Mouse (Mus musculus) c-Kit-positive CD71-positive TER-119-positive erythroid progenitor cells, embryonic 14.5 days (primary cell): ENCODE data around the gene Dnase2b.

Source experiments
- DNase-seq: peaks from one replicate; pipeline ENCODE4 v3.0.0-alpha.2; 2013; ENCODE audit warnings: low spot score

The Dnase2b gene

DNA sequence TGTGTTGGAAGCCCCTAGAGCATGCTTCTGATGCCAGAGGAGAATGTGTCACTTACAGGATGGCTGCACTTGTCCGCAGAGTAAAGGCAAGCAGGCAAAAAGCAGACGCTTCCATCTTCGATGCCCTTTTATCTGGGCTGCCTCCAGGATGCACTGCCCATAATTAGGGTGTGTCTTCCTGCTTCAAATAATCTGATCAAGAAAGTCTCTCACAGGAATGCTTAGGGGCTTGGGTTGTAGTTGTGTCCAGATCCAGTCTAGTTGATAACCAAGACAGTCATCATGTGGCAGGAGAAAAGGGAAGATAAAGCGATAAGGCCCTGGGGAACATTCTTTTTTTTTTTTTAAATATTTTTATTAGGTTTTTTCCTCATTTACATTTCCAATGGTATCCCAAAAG lies at the start of gene Dnase2b:
Gene Dnase2b, minus strand, starts transcription at position 101 of the 400 bp plus-strand sequence.
- DNase-seq, result no peak

DNA sequence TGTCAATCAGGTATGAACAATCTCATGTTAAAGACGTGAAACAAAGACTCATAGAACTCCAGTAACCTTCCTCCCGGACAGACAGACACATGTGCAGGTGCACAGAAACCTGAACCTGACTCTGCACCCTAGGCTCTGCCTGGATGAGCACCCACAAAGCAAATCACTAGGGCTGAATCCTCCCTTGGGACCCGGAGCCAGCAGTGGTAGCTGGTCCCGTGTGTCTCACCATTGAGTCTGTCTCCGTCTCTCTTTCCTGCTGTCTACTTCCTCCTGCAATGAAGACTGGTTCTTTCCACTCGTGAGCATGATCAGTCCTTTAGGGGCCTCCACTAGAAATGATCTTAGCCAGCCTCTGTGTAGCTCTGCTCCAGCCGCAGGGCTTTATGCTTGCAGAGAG lies 46.5 kb upstream of the Dnase2b start:
- DNase-seq, result no peak

DNA sequence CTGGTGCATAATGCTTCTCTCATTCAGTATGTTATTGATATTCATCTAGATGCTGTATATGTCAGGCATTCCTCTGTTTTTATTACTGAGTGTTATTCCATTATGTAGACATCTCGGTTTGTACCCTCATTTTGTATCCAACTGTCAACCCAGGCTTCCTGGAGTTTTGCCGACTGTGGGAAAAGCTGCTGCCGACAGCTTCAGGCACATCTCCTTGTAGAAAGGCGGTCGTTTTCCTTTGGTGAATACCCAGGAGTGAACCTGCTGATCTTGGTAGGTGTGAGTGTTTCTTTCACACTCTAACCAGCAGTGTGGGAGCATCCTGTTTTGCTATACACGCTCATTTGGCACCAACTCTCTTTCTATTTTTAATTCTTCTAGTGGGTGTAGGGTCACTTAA lies 45.6 kb upstream of the Dnase2b start:
- DNase-seq, result no peak

DNA sequence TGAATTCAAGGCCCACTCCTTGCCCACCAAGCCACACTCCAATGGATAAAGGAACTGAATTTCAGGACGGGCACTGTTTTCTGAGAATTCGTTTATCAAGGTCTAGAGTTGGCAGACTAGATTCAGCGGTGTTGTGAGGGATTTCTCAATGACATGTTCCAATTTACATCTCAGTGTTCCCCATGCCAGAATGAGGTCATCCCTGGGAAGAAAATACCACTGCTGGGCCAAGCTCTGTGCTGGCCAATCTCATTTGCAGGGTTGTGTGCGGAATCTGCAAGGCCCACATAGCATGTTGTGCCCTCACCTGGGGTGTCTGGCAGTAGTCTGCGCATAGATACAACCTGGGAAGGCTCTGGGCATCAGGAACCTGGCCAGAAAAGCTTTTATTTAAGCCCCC lies 43.9 kb upstream of the Dnase2b start:
- DNase-seq, result no peak

DNA sequence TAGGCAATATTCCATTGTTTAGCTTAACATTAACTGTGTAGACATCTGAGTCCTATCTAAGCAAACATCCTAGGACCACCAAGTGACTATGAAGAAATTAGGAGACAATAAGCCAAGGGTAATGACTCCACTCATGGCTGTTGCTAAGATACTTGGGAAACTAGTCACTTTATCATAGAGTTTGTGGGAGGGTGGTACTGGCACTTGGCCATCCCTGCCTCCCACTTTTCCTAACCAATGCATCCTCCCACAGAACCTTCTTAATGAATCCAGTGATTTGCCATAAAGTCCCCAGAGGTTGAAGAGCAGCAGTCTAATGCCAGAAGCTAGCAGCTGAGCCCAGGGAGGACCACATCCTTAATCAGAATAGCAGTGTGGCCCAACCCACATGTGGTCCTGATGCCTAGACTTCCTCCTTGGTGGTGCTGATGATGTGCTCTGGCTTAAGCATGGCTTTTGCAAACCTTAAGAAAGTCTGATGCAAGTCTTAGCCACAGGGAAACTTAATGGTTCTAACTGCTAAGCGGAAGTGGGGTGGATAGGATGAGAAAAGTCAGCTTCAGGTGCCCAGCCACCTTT lies 42.8 kb upstream of the Dnase2b start:
- no peak for DNase-seq

DNA sequence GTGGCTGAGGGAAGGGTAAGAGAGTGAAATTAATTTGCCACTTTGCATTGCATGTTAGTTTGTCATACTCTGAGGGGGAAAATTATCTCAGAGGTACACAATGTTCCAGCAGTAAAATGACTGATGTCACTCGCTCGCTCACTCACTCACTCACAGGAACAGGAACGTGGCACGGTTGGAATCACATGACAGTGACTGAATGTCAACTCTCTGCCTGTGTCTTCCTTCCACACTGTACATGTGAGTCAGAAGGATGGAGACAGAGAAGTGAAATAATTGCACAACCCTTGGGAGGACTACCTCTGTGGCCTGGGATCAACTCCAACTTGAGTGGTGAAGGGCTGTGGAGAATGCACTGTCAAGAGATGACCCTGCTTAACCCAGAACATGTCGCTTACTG lies 42.0 kb upstream of the Dnase2b start:
- DNase-seq, result no peak

DNA sequence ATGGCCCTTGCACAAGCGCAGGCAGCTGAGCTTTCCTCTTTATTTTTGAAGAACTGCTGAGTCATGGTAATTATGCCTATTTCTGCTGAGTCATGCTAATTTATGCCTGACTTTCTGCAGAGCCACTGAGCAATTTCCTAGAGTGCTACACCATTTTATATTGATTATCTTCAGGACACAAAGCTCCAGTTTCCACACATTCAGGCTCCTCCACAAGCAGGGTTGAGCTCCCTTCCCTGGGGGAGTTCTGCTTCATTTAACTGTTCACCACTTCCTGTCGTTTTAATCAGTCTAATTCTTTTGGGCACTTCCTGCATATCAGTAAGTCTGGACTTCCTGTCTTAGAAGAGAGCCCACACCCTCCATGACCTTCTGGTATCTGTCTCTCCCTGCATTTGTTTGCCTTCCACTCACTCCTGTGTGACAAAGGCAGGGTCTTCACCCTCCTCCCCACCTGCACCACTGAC lies 39.7 kb upstream of the Dnase2b start:
- DNase-seq, result peak; percentile 69

DNA sequence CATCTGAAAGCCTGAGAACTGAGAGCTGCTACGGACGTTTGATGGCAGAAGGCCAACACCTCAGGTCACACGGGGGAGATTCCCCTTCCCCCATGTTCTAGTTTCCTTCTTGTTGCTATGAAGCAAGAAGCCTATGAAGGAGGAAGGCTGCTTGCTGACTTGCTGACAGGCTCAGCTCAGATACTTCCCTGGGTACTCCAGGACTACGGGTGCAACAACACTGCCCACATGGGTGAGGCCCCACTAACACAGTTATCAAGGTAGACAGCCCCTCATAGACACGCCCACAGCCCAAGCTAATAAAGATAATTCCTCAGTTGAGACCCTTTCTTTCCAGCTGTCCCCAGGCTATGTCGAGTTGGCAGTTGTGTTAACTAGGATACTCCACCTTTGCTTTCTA lies 38.3 kb upstream of the Dnase2b start:
- peak; percentile 52 for DNase-seq

DNA sequence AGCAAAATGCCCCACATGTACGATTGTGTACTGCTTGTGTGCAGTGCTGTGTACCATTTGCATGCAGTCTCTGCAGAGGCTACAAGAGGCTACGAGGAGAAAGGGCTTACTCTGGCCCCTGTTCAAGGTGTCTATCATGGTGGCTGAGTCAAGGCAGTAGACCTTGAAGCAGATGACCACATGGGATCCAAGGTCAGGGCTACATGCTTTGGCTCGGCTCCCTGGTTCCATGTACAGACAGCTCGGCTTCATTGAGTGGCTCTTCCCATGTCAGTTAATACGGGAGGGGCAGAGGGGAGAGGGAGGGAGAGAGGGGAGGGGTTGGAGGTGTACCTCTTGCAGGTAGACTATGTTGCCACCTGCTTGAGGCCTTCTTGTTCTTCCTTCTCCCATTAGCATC lies 37.0 kb upstream of the Dnase2b start:
- no peak for DNase-seq

DNA sequence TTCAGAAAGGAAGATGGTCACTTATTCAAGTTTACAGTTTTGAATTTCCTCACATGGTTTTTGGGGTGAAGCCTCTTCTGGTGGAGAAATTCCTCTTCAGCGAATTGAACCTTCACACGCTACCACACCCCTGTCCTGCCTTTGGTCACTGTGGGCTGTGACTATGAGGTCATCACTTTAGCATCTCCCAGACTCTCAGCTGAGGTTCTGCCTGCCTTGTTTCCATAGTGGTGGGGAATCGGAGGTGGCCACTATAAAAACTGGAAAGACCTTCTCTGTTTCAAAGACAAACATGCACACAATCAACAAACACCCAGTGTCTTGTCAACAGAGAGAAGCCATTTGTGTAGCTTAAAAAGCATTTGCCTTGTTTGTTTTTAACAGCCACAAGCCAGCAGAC lies 35.8 kb upstream of the Dnase2b start, which contains the start of gene 4930503B20Rik:
Gene 4930503B20Rik, minus strand, starts transcription at position 101 of the 400 bp plus-strand sequence.
- no peak for DNase-seq

DNA sequence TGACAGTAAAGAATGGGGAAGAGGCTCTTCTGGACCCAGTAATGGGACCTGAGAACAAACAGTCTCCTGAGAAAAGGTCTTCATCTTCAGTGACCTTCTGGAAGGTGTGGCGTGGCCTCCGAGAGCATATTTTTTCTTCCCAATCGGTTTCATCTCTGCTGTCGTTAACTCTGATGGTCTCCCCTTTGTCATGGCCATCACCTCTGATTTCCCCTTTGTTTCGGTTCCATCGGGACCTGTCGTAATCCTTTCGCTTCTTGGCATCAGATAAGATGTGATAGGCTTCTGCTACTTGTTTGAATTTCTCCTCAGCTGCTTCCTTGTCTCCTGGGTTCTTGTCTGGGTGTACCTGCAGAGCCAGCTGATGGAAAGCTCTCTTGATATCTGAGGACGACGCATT lies 35.3 kb upstream of the Dnase2b start:
- DNase-seq, result no peak

DNA sequence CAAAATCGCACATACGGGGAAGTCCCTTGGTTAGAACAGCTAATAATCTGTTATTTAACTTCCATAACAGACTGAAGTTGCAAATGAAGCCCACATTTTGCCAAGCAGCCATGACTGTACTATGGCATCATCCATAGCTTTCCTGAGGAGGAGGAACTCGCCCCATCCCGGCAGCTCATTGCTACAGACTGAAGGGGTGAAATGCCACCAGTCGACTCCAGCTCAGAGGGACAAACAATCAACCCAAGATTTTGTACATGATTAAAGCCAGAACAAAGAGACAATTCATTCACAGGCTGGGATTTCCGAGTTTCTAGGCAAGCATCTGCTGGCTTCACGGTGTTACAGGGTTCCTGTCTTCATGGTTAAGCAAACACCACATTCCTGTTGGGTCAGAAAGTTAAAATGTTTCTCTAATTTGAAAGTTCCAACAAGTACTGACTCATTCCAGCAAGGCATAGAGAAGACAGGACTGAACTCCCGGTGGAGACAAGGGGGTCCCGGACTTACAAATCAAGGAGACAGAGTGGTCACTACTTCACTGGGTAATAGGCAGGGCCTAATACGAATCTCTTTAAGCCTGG lies 34.0 kb upstream of the Dnase2b start:
- DNase-seq, result no peak

DNA sequence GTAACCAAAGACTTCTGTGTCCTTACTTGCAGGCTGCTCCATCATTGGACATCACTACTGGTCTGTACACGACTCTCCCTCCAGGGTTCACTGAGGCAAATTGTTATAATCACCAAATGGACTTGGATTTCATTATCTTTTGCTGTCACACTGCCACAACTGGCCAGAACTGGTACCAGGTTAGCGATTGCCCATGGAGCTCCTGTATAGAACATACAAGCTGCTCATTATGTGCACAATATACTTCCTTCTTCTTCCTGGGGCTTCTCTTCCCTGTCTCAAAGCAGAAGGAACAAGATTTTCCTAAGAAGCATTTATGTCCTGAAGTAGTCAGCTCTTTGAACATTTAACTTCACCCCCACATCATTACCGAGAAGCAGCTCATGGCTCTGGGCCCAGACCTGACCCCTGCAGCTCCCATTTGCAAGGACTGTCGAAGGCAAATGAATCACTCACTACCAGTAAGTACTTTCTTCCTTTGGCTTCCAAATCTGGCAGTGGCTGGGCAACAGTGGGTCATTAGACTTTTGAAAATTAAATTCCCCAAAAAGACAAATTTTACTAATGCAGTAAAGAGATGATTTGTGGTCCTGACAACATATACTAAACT lies 26.5 kb upstream of the Dnase2b start:
- DNase-seq, result no peak

DNA sequence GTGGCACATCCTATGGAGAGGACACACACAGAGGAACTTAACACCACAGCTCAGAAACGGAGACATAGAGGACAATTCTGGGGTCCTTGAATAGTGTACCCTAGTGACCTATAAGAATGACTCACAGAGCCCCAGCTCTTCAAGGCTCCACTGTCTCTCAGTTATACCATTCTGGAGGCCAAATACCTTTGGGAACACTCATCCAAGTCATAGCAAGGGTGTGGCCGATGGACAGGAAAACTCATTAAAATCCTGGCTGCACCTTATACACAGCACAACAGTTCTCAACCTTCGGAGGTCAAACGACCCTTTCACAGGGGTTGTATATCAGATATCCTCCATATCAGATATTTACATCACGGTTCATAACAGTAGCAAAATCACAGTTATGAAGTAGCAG lies 17.1 kb upstream of the Dnase2b start:
- no peak for DNase-seq

DNA sequence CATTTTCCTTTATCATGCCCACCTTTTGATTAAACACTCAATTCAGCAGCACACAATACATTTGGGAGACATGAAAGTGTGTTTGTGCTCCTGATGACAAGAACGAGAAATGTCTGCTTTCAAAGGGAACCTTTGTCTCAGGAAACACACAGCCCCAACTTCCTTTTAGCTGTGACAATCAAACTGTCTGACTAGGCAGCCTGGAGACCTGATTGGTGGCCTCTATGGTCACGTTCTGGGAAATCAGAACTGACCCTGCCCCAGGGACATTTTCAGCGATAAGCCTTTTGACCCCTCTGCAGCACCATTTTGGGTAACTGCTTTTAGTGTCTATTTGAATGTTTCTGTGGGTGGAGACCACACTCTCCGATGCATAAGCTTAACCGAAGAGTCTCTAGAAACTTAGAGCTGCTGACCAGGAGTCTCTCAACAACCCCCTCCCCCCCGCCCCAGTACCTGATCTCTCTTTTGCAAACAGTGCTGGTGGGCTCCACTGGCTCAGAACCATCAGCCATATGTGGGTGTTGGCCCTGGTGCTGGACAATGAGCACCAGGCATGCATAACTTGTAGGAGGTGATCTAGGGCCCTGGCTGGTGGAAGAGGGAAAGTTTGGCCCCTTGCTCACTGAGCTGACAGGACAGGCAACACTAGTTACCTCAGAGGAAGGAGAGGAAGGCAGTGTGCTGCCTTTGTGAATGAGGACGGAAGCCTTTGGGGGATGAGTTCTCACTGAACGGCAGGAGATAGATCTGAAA lies 13.0 kb upstream of the Dnase2b start:
- DNase-seq, result no peak

DNA sequence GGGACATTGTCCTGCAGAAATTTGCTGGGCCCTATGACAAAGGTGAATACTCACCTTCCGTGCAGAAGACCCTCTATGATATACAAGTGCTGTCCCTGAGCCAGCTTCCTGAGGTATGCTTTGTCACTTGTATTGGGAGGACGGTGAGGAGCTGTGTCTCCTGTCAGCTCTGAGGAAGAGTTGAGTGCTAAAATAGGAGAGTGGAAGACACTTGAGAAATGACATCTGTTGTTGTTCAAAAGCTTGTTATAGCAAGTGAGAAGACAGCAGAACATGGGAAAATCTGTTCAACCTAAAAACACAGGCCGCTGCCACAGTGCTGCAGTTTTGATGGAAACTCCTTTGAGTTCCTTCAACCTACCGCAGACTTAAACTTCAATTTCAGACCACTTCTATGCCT lies 10.4 kb upstream of the Dnase2b start:
- DNase-seq, result no peak

DNA sequence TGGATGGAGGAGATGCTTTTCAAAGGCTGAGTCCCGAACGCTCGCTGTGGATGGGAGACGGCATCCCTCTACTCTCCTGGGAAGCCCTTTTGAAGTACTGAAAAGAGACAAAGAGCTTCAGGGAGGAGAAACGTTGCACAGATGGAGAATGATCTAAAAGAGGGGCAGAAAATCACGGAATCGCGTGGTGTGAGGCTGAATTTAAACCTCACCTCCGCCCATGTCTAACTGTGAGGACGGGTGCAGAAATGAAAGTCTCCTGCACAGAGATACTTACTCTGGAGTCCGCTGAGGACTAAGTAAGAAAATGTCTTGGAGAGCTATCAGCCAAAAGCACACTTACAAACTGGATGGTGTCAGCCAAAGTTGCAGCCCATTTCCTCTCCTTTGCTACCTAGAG lies 6.6 kb upstream of the Dnase2b start:
- DNase-seq, result no peak

DNA sequence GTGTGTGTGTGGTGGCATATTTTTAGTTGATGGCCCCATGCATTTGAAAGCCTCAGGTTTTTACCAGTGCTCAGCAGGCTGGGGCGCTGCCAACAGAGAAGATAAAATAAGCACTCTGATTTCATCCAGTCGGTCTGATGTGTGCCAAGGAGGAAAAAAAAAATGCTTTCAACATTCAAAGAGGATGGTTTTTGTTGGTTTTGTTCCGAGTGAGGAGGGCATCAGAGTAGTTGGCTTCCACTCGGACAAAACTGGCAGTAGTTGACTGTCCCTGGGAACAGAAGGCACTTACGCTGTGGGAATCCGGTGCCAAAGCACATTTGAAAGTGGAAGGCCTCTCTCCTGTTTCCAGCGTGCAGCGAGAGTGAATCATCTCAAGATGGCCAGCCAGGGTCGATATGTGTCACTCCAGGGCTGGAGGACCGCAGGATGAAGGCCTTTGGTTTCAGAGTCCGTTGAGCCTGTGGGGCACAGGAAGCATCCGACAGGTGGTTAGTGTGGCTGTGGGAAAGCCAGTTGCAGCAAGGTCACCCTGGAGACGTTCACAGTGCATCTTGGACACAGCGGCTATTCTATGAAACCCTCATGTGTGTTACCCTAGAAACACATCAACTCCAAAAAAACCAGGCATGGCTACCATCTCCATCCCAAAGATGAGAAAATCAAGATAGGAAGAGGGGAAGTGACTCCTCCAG lies 5.3 kb upstream of the Dnase2b start:
- no peak for DNase-seq

DNA sequence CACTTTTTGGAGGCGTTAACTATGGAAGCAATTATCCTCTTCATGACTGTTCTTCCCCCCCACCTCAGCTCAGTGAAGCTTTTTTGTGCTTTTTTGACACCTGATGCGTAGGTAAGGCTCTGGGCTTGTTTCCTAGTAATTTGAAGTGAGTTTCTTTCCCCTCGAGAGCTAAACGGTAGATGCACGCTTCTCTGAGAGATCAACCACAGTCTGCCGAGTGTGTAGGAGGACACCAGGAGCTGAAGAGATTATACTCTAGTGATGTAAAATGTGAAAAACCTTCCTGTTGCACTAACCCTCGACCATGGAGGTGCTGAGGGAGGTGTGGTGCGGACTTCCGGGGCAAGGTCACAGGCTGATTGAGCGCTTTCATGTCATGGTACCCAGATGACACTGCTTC lies 4.7 kb upstream of the Dnase2b start:
- DNase-seq, result no peak

DNA sequence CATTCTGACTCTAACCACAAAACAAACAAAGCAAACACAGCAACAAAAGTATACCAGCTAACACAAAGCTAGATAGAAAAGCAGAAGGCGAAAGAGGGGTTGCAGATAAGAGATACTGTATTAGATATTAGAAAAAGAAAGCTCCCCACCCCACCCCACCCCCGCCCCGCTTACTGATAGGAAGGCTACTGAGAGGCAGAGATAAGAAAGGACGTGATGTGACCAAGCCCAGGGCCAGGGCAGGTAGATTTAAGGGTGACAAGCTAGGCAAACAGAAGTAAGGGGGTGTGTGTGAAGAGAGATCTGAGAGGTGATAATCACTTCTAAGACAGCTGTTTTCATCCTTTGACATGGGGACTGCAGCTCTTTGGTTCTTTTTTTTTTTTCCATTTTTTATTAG lies 3.0 kb upstream of the Dnase2b start:
- DNase-seq, result no peak

DNA sequence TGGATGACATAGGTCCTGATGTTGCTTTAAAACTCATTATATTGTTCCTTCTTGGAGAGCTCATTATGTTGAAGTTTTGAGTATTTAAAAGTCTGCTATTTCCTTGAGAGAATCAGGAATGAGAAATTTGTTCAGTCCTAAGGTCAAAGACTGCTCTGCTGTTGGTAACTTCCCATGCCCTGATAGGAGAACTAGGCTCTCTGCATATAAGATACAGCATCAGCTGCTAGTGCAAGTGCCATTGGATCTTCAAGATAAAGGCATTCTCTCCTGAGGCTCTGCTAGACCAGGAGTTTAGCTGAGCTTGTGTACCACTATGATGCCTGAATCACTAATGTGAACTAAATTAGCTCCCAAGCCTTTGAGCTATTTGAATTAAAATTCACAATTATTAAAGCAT lies 2.5 kb upstream of the Dnase2b start:
- no peak for DNase-seq

DNA sequence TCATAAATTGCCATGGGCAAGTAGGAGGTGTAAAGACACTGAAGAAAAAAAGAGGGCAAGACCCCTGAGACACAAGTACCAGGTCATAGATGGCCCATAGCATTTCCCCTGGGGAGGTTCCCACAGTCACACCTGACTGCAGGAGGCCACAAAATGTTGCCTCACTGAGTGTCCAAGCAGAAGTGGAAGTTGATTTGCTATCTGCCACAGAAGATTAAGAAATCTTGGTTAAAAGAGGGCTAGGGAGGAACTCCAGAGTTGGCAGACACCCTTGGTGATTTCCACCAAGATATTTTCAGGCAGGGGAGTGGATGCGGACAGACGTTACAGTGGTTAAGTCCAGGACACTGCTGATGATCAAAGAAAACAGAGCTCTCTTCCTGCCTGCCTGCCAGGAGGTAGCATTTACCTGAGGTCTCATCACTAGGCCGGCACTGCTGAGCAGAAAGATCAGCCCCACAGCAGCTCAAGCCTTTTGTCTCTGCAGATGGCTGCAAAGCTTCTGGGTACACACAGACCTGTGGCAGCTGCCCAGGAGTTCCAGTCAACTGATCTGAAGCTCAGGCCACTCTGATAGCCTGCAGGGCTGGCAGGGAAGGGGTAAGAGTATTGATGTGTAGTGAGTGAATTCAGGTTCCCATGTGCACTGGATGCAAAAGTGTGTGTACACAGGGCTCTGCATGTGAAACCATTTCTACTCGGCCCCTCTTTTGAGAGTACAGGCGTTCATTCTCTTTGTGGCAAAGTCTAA lies 1.3 kb upstream of the Dnase2b start:
- DNase-seq, result no peak
